Mouse (Mus musculus) gastrocnemius, postnatal 36 days (tissue): ENCODE data around the gene Syt9. TPM values are rescaled to one million over a fixed set of nuclear protein-coding genes. Genes with fewer than 3 reads are reported as not detected.

ENCODE experiments used
- DNase-seq, 2 experiments: peaks; one replicate each; pipeline ENCODE4 v3.0.0; 2022
- intact Hi-C: fragments of 180-260 bp; cut with DNase I; formaldehyde crosslinking; loops from one replicate; pipeline ENCODE4 v1.15.1; 2025
- total RNA-seq, 2 experiments: library from RNA; stranded (reverse); gene quantifications; 2 replicates each; pipeline ENCODE4 v1.2.3; 2021

Syt9 gene
- total RNA-seq, 2 experiments from 2014 or later = 0.18 to 0.20 TPM

- intact Hi-C loops = no loop called here
- DNase-seq = no peak
These were observed 227.4 kb downstream of the Syt9 start for GRCm38 (mm10) chr7:107597956-107598355.

Other genes with a start within 250 kb of the Syt9 start
- not detected for gene Olfr715, start 239.6 kb upstream of the Syt9 start, total RNA-seq
- not detected for gene Olfr716, start 232.4 kb upstream of the Syt9 start, total RNA-seq
- gene Nlrp14, start 203.7 kb upstream of the Syt9 start, total RNA-seq = not detected
- not detected for gene Rbmxl2, start 161.3 kb upstream of the Syt9 start, total RNA-seq
- gene Olfml1, start 196.7 kb downstream of the Syt9 start, total RNA-seq = 1 to 10 TPM; 1.8 to 2.3 TPM
- 10 to 100 TPM in 1 of 2 experiments, 1 to 10 TPM in 1; 9.4 to 12.0 TPM for gene Ppfibp2, start 224.5 kb downstream of the Syt9 start, total RNA-seq